Mouse (Mus musculus) ES-E14 (cell line): ENCODE results near the gene Bcl2l1.

Experiments used
- CHD2 ChIP-seq: IDR thresholded peaks from 2 replicates; pipeline ENCODE4 v1.6.1; 2014; ENCODE audit warnings: mild to moderate bottlenecking, low read depth, low read length, inconsistent platforms
- MAFK ChIP-seq: IDR thresholded peaks from 2 replicates; pipeline ENCODE4 v1.6.1; 2014; ENCODE audit warnings: mild to moderate bottlenecking, low read depth, low read length, inconsistent platforms; ENCODE audit not compliant: insufficient read depth
- ZC3H11A ChIP-seq: IDR thresholded peaks from 2 replicates; pipeline ENCODE4 v1.6.1; 2012; ENCODE audit warnings: low read depth, mild to moderate bottlenecking, inconsistent platforms, low read length, borderline replicate concordance
- ZNF384 ChIP-seq: IDR thresholded peaks from 2 replicates; pipeline ENCODE4 v1.6.1; 2012; ENCODE audit warnings: low read depth, low read length, inconsistent platforms

GRCm38 (mm10) chr2:152817596-152818291 is 13.8 kb downstream of the Bcl2l1 start:
- TF ChIP-seq CHD2, result no peak
- no peak for TF ChIP-seq MAFK
- TF ChIP-seq ZNF384, result no peak
- TF ChIP-seq ZC3H11A, result no peak
